Mouse (Mus musculus): ENCODE data around the gene Deup1. TPM values are rescaled to one million over a fixed set of nuclear protein-coding genes. Genes with fewer than 3 reads are reported as not detected.

Gene Deup1
- not detected for polyA plus RNA-seq (2012; fragmentation: generic; extraction: Trizol)

- H3K27me3 ChIP-seq (ENCODE audit: control insufficient read depth, insufficient read depth, insufficient read length): no peaks in the 10 kb centered on the region
- H3K4me2 ChIP-seq (ENCODE audit: low read depth): no peak within 1 kb of the TSS
- no peak within 1 kb of the TSS for H3ac ChIP-seq (ENCODE audit: control insufficient read depth, insufficient read length)
- no peaks in the 10 kb centered on the region for H3K79me2 ChIP-seq (ENCODE audit: control insufficient read depth, insufficient read depth)
- no peak within 1 kb of the TSS for H3K4me3 ChIP-seq
- H3K36me3 ChIP-seq (ENCODE audit: control insufficient read depth, insufficient read depth): no peaks in the 10 kb centered on the region
- TF ChIP-seq MAX (IDR thresholded peaks at IDR 0.05; ENCODE audit: low read depth) (no peak), POLR2AphosphoS2 (IDR thresholded peaks at IDR 0.05; ENCODE audit: insufficient read length, low read depth) (no peak), CEBPB (IDR thresholded peaks at IDR 0.05; ENCODE audit: insufficient read depth, poor library complexity, severe bottlenecking) (no peak), REST (IDR thresholded peaks at IDR 0.05; ENCODE audit: insufficient read depth, insufficient read length) (no peak), TCF12 (IDR thresholded peaks at IDR 0.05; ENCODE audit: insufficient read depth, poor library complexity, severe bottlenecking) (no peak), E2F4 (IDR thresholded peaks at IDR 0.05; ENCODE audit: insufficient read depth) (no peak), MYOG (IDR thresholded peaks at IDR 0.05; ENCODE audit: control insufficient read depth in 1 of 3, insufficient read depth in 1 of 3, insufficient read length in 2 of 3, low read depth in 2 of 3) (no peak)
These were observed at the start of gene Deup1 for GRCm38 (mm10) chr9:15627785-15628287. Gene Deup1 (minus strand): TSS chr9:15627933.

DNA sequence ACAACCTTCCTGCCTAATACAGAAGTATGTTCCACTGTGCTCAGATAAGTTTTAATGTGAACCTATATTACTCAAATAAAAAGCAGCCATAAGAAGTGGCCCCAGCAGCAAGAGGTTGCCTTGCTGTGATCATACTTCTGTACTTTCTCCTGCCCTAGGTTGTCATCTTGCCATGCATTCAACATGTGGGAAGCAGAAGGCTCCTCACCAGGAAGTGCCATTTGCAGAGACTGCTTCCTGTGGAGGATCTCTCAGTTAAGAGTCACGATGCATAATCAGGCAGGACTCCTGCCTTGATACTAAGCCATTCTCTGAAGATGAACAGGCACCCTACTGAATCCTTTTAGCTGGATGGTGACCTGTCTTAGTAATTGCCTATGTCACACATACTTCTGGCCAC is 44.5 kb upstream of the Deup1 start:
- Histone ChIP-seq H3K4me3 (no peak overlapping the region), H3ac (ENCODE audit: control insufficient read depth, insufficient read length) (no peak overlapping the region), H3K79me2 (ENCODE audit: control insufficient read depth, insufficient read depth) (no peaks in the 10 kb centered on the region), H3K27me3 (ENCODE audit: control insufficient read depth, insufficient read depth, insufficient read length) (no peaks in the 10 kb centered on the region), H3K4me2 (ENCODE audit: low read depth) (no peak overlapping the region), H3K36me3 (ENCODE audit: control insufficient read depth, insufficient read depth) (no peaks in the 10 kb centered on the region)
- TF ChIP-seq CEBPB (IDR thresholded peaks at IDR 0.05; ENCODE audit: insufficient read depth, poor library complexity, severe bottlenecking): no peak
- no peak for TF ChIP-seq USF1 (IDR thresholded peaks at IDR 0.05; ENCODE audit: low read depth)
- TF ChIP-seq MYOD1 (IDR thresholded peaks at IDR 0.05; ENCODE audit: control insufficient read depth in 1 of 3, insufficient read length in 2 of 3, low read depth in 2 of 3): no peak
- no peak for TF ChIP-seq TCF12 (IDR thresholded peaks at IDR 0.05; ENCODE audit: insufficient read depth, poor library complexity, severe bottlenecking)
- TF ChIP-seq E2F4 (IDR thresholded peaks at IDR 0.05; ENCODE audit: insufficient read depth): no peak
- TF ChIP-seq SRF (IDR thresholded peaks at IDR 0.05; ENCODE audit: control insufficient read depth, insufficient read length, low read depth): no peak
- no peak for TF ChIP-seq MYOG (IDR thresholded peaks at IDR 0.05; ENCODE audit: control insufficient read depth in 1 of 3, insufficient read depth in 1 of 3, insufficient read length in 2 of 3, low read depth in 2 of 3)
- no peak for TF ChIP-seq MAX (IDR thresholded peaks at IDR 0.05; ENCODE audit: low read depth)
- no peak for TF ChIP-seq TCF3 (IDR thresholded peaks at IDR 0.05; ENCODE audit: insufficient read length, low read depth)
- no peak for TF ChIP-seq POLR2AphosphoS2 (IDR thresholded peaks at IDR 0.05; ENCODE audit: insufficient read length, low read depth)
- no peak for TF ChIP-seq POLR2A (IDR thresholded peaks at IDR 0.05; ENCODE audit: insufficient read length, low read depth)
- TF ChIP-seq REST (IDR thresholded peaks at IDR 0.05; ENCODE audit: insufficient read depth, insufficient read length): no peak

DNA sequence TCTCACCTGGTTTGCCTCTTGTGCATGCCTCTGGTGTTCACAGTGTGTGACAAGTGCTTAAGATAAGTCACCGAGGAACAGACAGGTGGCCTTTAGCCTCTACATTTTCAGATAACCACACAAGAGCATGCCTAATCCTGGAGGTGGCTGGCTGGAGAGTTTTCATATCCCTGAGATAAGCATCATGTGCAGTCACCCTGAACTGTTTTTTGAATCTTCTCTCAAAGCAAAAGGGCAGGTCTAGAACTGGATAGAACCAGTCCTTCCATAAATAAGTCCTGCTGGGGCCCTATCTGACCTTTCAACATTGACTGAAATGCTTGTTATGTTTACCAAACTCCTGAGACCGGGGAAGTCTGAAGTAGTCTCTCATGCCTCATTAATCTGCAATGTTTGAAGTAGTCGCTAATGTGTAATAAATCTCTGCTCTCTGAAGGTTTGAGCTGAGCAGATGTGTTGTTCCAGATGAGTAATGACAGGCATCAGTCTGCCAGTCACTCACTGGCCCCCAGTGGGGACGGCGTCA is 42.3 kb upstream of the Deup1 start:
- no peaks in the 10 kb centered on the region for H3K79me2 ChIP-seq (ENCODE audit: control insufficient read depth, insufficient read depth)
- no peak overlapping the region for H3K4me3 ChIP-seq
- H3K4me2 ChIP-seq (ENCODE audit: low read depth): no peak overlapping the region
- no peak for TF ChIP-seq MYOG (IDR thresholded peaks at IDR 0.05; ENCODE audit: control insufficient read depth in 1 of 3, insufficient read depth in 1 of 3, insufficient read length in 2 of 3, low read depth in 2 of 3)
- TF ChIP-seq REST (IDR thresholded peaks at IDR 0.05; ENCODE audit: insufficient read depth, insufficient read length): no peak
- no peak for TF ChIP-seq TCF12 (IDR thresholded peaks at IDR 0.05; ENCODE audit: insufficient read depth, poor library complexity, severe bottlenecking)
- no peak for TF ChIP-seq USF1 (IDR thresholded peaks at IDR 0.05; ENCODE audit: low read depth)
- no peak for TF ChIP-seq MAX (IDR thresholded peaks at IDR 0.05; ENCODE audit: low read depth)
- no peak for TF ChIP-seq TCF3 (IDR thresholded peaks at IDR 0.05; ENCODE audit: insufficient read length, low read depth)
- no peak for TF ChIP-seq MYOD1 (IDR thresholded peaks at IDR 0.05; ENCODE audit: control insufficient read depth in 1 of 3, insufficient read length in 2 of 3, low read depth in 2 of 3)
- TF ChIP-seq CEBPB (IDR thresholded peaks at IDR 0.05; ENCODE audit: insufficient read depth, poor library complexity, severe bottlenecking): no peak
- TF ChIP-seq POLR2AphosphoS2 (IDR thresholded peaks at IDR 0.05; ENCODE audit: insufficient read length, low read depth): no peak
- TF ChIP-seq SRF (IDR thresholded peaks at IDR 0.05; ENCODE audit: control insufficient read depth, insufficient read length, low read depth): no peak
- TF ChIP-seq POLR2A (IDR thresholded peaks at IDR 0.05; ENCODE audit: insufficient read length, low read depth): no peak
- no peak for TF ChIP-seq E2F4 (IDR thresholded peaks at IDR 0.05; ENCODE audit: insufficient read depth)
- no peaks in the 10 kb centered on the region for H3K36me3 ChIP-seq (ENCODE audit: control insufficient read depth, insufficient read depth)
- no peak overlapping the region for H3ac ChIP-seq (ENCODE audit: control insufficient read depth, insufficient read length)
- H3K27me3 ChIP-seq (ENCODE audit: control insufficient read depth, insufficient read depth, insufficient read length): no peaks in the 10 kb centered on the region

DNA sequence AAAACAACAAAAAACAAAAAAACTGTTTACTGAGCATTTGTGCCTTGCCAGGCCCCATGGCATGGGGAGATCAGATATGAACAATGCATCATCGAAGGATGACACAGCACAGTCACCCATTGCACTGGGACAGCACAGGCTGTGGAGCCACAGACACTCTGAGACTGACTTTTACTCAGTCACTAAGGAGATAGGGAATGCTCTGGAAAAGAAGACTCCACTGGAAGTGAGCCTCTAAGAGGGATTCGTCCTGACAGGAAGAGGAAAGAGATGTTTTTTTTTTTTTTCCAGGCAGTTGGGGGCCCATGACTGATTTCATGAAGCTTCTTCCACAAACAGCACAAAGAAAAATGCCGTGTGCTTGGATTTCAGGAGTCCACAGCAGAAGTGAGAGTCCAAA is 41.7 kb upstream of the Deup1 start:
- Histone ChIP-seq H3K36me3 (ENCODE audit: control insufficient read depth, insufficient read depth) (no peaks in the 10 kb centered on the region), H3K4me2 (ENCODE audit: low read depth) (no peak overlapping the region), H3K79me2 (ENCODE audit: control insufficient read depth, insufficient read depth) (no peaks in the 10 kb centered on the region), H3K4me3 (no peak overlapping the region), H3ac (ENCODE audit: control insufficient read depth, insufficient read length) (no peak overlapping the region), H3K27me3 (ENCODE audit: control insufficient read depth, insufficient read depth, insufficient read length) (no peaks in the 10 kb centered on the region)
- TF ChIP-seq USF1 (IDR thresholded peaks at IDR 0.05; ENCODE audit: low read depth) (no peak), TCF3 (IDR thresholded peaks at IDR 0.05; ENCODE audit: insufficient read length, low read depth) (no peak), POLR2A (IDR thresholded peaks at IDR 0.05; ENCODE audit: insufficient read length, low read depth) (no peak), MAX (IDR thresholded peaks at IDR 0.05; ENCODE audit: low read depth) (no peak), TCF12 (IDR thresholded peaks at IDR 0.05; ENCODE audit: insufficient read depth, poor library complexity, severe bottlenecking) (no peak), REST (IDR thresholded peaks at IDR 0.05; ENCODE audit: insufficient read depth, insufficient read length) (no peak), SRF (IDR thresholded peaks at IDR 0.05; ENCODE audit: control insufficient read depth, insufficient read length, low read depth) (no peak)

DNA sequence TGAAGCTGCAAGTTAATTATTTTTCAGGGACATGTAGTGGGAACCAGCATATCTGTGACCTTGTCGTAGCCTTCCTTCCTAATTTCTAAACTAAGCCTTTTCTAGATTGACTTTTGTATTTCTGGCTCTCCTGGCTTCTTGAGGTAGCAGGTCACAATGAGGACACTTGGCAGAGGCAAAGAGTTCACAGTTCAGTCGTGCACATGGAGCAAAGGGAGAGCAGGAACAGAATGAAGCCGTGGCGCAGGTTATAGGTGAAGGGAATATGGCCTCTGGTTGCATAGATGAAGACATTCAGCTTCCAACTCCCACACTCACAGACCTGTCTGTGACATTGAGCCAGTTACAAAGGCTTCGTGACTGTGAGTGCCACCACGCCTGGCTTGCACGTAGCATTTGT is 36.9 kb upstream of the Deup1 start:
- TF ChIP-seq E2F4 (IDR thresholded peaks at IDR 0.05; ENCODE audit: insufficient read depth): no peak
- no peak for TF ChIP-seq TCF12 (IDR thresholded peaks at IDR 0.05; ENCODE audit: insufficient read depth, poor library complexity, severe bottlenecking)
- no peak for TF ChIP-seq MAX (IDR thresholded peaks at IDR 0.05; ENCODE audit: low read depth)
- no peak for TF ChIP-seq CEBPB (IDR thresholded peaks at IDR 0.05; ENCODE audit: insufficient read depth, poor library complexity, severe bottlenecking)
- TF ChIP-seq USF1 (IDR thresholded peaks at IDR 0.05; ENCODE audit: low read depth): no peak
- no peak for TF ChIP-seq MYOD1 (IDR thresholded peaks at IDR 0.05; ENCODE audit: control insufficient read depth in 1 of 3, insufficient read length in 2 of 3, low read depth in 2 of 3)
- no peak for TF ChIP-seq POLR2A (IDR thresholded peaks at IDR 0.05; ENCODE audit: insufficient read length, low read depth)
- TF ChIP-seq TCF3 (IDR thresholded peaks at IDR 0.05; ENCODE audit: insufficient read length, low read depth): no peak
- TF ChIP-seq MYOG (IDR thresholded peaks at IDR 0.05; ENCODE audit: control insufficient read depth in 1 of 3, insufficient read depth in 1 of 3, insufficient read length in 2 of 3, low read depth in 2 of 3): no peak
- TF ChIP-seq POLR2AphosphoS2 (IDR thresholded peaks at IDR 0.05; ENCODE audit: insufficient read length, low read depth): no peak
- no peak for TF ChIP-seq SRF (IDR thresholded peaks at IDR 0.05; ENCODE audit: control insufficient read depth, insufficient read length, low read depth)
- TF ChIP-seq REST (IDR thresholded peaks at IDR 0.05; ENCODE audit: insufficient read depth, insufficient read length): no peak
- H3K79me2 ChIP-seq (ENCODE audit: control insufficient read depth, insufficient read depth): no peaks in the 10 kb centered on the region
- no peaks in the 10 kb centered on the region for H3K36me3 ChIP-seq (ENCODE audit: control insufficient read depth, insufficient read depth)
- no peak overlapping the region for H3ac ChIP-seq (ENCODE audit: control insufficient read depth, insufficient read length)
- H3K4me3 ChIP-seq: no peak overlapping the region
- no peak overlapping the region for H3K4me2 ChIP-seq (ENCODE audit: low read depth)
- no peaks in the 10 kb centered on the region for H3K27me3 ChIP-seq (ENCODE audit: control insufficient read depth, insufficient read depth, insufficient read length)
